Mouse (Mus musculus) megakaryocyte, embryonic 14.5 days (primary cell): ENCODE results near the gene Nmnat1. TPM values are rescaled to one million over a fixed set of nuclear protein-coding genes. Genes with fewer than 3 reads are reported as not detected.

ENCODE experiments used
- H3K27me3 ChIP-seq: replicated peaks from 2 replicates; pipeline ENCODE3; 2012; ENCODE audit warnings: inconsistent platforms
- H3K36me3 ChIP-seq: replicated peaks from 2 replicates; pipeline ENCODE3; 2012; ENCODE audit warnings: low read length, inconsistent platforms, mixed read lengths
- H3K4me1 ChIP-seq: 2 replicates; pipeline ENCODE4 v1.6.1; 2012; ENCODE audit warnings: inconsistent platforms
- H3K4me3 ChIP-seq: replicated peaks from 2 replicates; pipeline ENCODE3; 2012; ENCODE audit warnings: moderate library complexity, mild to moderate bottlenecking, inconsistent platforms
- H3K9me3 ChIP-seq: 2 replicates; pipeline ENCODE4 v1.6.1; 2012; ENCODE audit warnings: inconsistent platforms
- FLI1 ChIP-seq: IDR thresholded peaks from 2 replicates; pipeline ENCODE4 v1.6.1; 2012; ENCODE audit warnings: low read length, inconsistent platforms, mixed read lengths
- GATA1 ChIP-seq: IDR thresholded peaks from 3 replicates; pipeline ENCODE4 v1.6.1; 2012; ENCODE audit warnings: mixed read lengths, low read length, inconsistent platforms, borderline replicate concordance
- polyA plus RNA-seq: library from polyadenylated mRNA; stranded (reverse); fragments of >175 nt; gene quantifications from 2 replicates; pipeline ENCODE4 v1.2.3, GENCODE M21; 2012; ENCODE audit warnings: low replicate concordance; ENCODE audit not compliant: insufficient read depth

The Nmnat1 gene
- polyA plus RNA-seq: 2.9 TPM in 1 of 2 replicates, not detected in the other

GRCm38 (mm10) chr4:149485053-149485824, at the start of gene Nmnat1, which contains the start of gene Lzic:
Nmnat1 (minus strand) TSS chr4:149485202.
Lzic (plus strand) TSS chr4:149485229.
- Histone ChIP-seq H3K27me3 (no peaks in the 10 kb centered on the region), H3K36me3 (peaks cover 40% of the 10 kb centered on the region), H3K4me1 (peaks cover 33% of the 10 kb centered on the region), H3K9me3 (no peaks in the 10 kb centered on the region), H3K4me3 (peak within 1 kb of the TSS; percentile 98)
- TF ChIP-seq GATA1: no peak
- peak; percentile 55; the same call in 1 of the 2 replicates for TF ChIP-seq FLI1

- no peak overlapping the region for H3K4me3 ChIP-seq
- no peaks in the 10 kb centered on the region for H3K9me3 ChIP-seq
- peaks cover 31% of the 10 kb centered on the region for H3K4me1 ChIP-seq
- TF ChIP-seq FLI1: no peak
- no peak for TF ChIP-seq GATA1
- H3K27me3 ChIP-seq: peaks cover 28% of the 10 kb centered on the region
- H3K36me3 ChIP-seq: no peaks in the 10 kb centered on the region
Measured at GRCm38 (mm10) chr4:149529691-149530090, 44.7 kb upstream of the Nmnat1 start.

- Histone ChIP-seq H3K4me3 (no peak overlapping the region), H3K27me3 (peaks cover 27% of the 10 kb centered on the region)
- no peak for TF ChIP-seq FLI1
- TF ChIP-seq GATA1: no peak
Measured at GRCm38 (mm10) chr4:149527621-149528354, 42.8 kb upstream of the Nmnat1 start.

GRCm38 (mm10) chr4:149526330-149526729, 41.3 kb upstream of the Nmnat1 start:
- Histone ChIP-seq H3K27me3 (peaks cover 23% of the 10 kb centered on the region), H3K4me1 (peaks cover 60% of the 10 kb centered on the region), H3K36me3 (no peaks in the 10 kb centered on the region), H3K9me3 (no peaks in the 10 kb centered on the region), H3K4me3 (no peak overlapping the region)
- TF ChIP-seq GATA1 (no peak), FLI1 (no peak)

More at GRCm38 (mm10) chr4:149527621-149528354, 42.8 kb upstream of the Nmnat1 start:
- Histone ChIP-seq H3K4me1 (peaks cover 46% of the 10 kb centered on the region), H3K9me3 (no peaks in the 10 kb centered on the region), H3K36me3 (no peaks in the 10 kb centered on the region)

GRCm38 (mm10) chr4:149525811-149526210, 40.8 kb upstream of the Nmnat1 start:
- H3K27me3 ChIP-seq: peaks cover 28% of the 10 kb centered on the region
- no peaks in the 10 kb centered on the region for H3K36me3 ChIP-seq
- TF ChIP-seq GATA1: no peak
- no peak for TF ChIP-seq FLI1
- no peak overlapping the region for H3K4me3 ChIP-seq
- H3K9me3 ChIP-seq: no peaks in the 10 kb centered on the region
- H3K4me1 ChIP-seq: peaks cover 65% of the 10 kb centered on the region

GRCm38 (mm10) chr4:149525170-149525569, 40.2 kb upstream of the Nmnat1 start:
- H3K9me3 ChIP-seq: no peaks in the 10 kb centered on the region
- H3K27me3 ChIP-seq: peaks cover 30% of the 10 kb centered on the region
- TF ChIP-seq GATA1 (no peak), FLI1 (no peak)
- H3K4me1 ChIP-seq: peaks cover 65% of the 10 kb centered on the region
- no peaks in the 10 kb centered on the region for H3K36me3 ChIP-seq
- no peak overlapping the region for H3K4me3 ChIP-seq

- H3K27me3 ChIP-seq: peaks cover 36% of the 10 kb centered on the region
- TF ChIP-seq FLI1: no peak
- no peaks in the 10 kb centered on the region for H3K9me3 ChIP-seq
- no peak overlapping the region for H3K4me3 ChIP-seq
- no peaks in the 10 kb centered on the region for H3K36me3 ChIP-seq
- peaks cover 64% of the 10 kb centered on the region for H3K4me1 ChIP-seq
Measured at GRCm38 (mm10) chr4:149523961-149524360, 39.0 kb upstream of the Nmnat1 start.

- Histone ChIP-seq H3K4me1 (peaks cover 59% of the 10 kb centered on the region), H3K4me3 (no peak overlapping the region), H3K27me3 (peaks cover 30% of the 10 kb centered on the region), H3K36me3 (no peaks in the 10 kb centered on the region), H3K9me3 (peaks cover 5% of the 10 kb centered on the region; the same call in 1 of the 2 replicates)
- no peak for TF ChIP-seq FLI1
Measured at GRCm38 (mm10) chr4:149521258-149521657, 36.3 kb upstream of the Nmnat1 start.

- Histone ChIP-seq H3K9me3 (peaks cover 6% of the 10 kb centered on the region; the same call in 1 of the 2 replicates), H3K4me1 (peaks cover 49% of the 10 kb centered on the region), H3K4me3 (peak overlapping the region; percentile 92), H3K27me3 (peaks cover 23% of the 10 kb centered on the region), H3K36me3 (no peaks in the 10 kb centered on the region)
- TF ChIP-seq GATA1 (no peak), FLI1 (no peak)
Measured at GRCm38 (mm10) chr4:149518351-149519220, 33.6 kb upstream of the Nmnat1 start.
